Mouse (Mus musculus) CH12.LX (cell line): ENCODE measurements around the gene Nob1.

ENCODE experiments used
- CHD1 ChIP-seq: IDR thresholded peaks from 2 replicates; pipeline ENCODE4 v1.6.1; 2012; ENCODE audit warnings: low read depth, low read length, improper control_type of control experiment, inconsistent platforms
- CTCF ChIP-seq, 2 experiments: IDR thresholded peaks in 1 of 2; conservative IDR thresholded peaks in 1 of 2; 2 replicates each; pipeline ENCODE4 v1.5.1; 2011 to 2012; ENCODE audit warnings: low read depth in 2 of 2, low read length in 2 of 2, improper control_type of control experiment in 1 of 2, inconsistent platforms in 1 of 2, mild to moderate bottlenecking in 1 of 2, moderate library complexity in 1 of 2
- ELF1 ChIP-seq: IDR thresholded peaks from 2 replicates; pipeline ENCODE4 v1.6.1; 2014; ENCODE audit warnings: low read depth, mild to moderate bottlenecking, inconsistent platforms, low read length, improper control_type of control experiment
- ETS1 ChIP-seq: conservative IDR thresholded peaks from 2 replicates; pipeline ENCODE4 v1.6.1; 2012; ENCODE audit warnings: low read depth, mild to moderate bottlenecking, inconsistent platforms, low read length, improper control_type of control experiment, moderate library complexity
- HCFC1 ChIP-seq: IDR thresholded peaks from 2 replicates; pipeline ENCODE4 v1.6.1; 2012; ENCODE audit warnings: low read depth, mild to moderate bottlenecking, inconsistent platforms, low read length, improper control_type of control experiment
- MAFK ChIP-seq: IDR thresholded peaks from 2 replicates; pipeline ENCODE4 v1.6.1; 2011; ENCODE audit warnings: low read length, improper control_type of control experiment; ENCODE audit not compliant: insufficient replicate concordance
- MAX ChIP-seq: IDR thresholded peaks from 2 replicates; pipeline ENCODE4 v1.6.1; 2011; ENCODE audit warnings: low read length, improper control_type of control experiment
- MXI1 ChIP-seq: IDR thresholded peaks from 2 replicates; pipeline ENCODE4 v1.6.1; 2011; ENCODE audit warnings: mild to moderate bottlenecking, low read depth, low read length, improper control_type of control experiment
- MYC ChIP-seq: IDR thresholded peaks from 2 replicates; pipeline ENCODE4 v1.6.1; 2011; ENCODE audit warnings: low read depth, mild to moderate bottlenecking, improper control_type of control experiment, low read length
- NRF1 ChIP-seq: IDR thresholded peaks from 2 replicates; pipeline ENCODE4 v1.6.1; 2014; ENCODE audit warnings: low read depth, mild to moderate bottlenecking, inconsistent platforms, low read length, improper control_type of control experiment, moderate library complexity
- POLR2A ChIP-seq: IDR thresholded peaks from 2 replicates; pipeline ENCODE4 v1.6.1; 2011; ENCODE audit warnings: low read depth, mild to moderate bottlenecking, improper control_type of control experiment, low read length
- TCF12 ChIP-seq: IDR thresholded peaks from 2 replicates; pipeline ENCODE4 v1.6.1; 2014; ENCODE audit warnings: low read depth, mild to moderate bottlenecking, inconsistent platforms, low read length, improper control_type of control experiment
- ZC3H11A ChIP-seq: IDR thresholded peaks from 2 replicates; pipeline ENCODE4 v1.6.1; 2012; ENCODE audit warnings: low read depth, mild to moderate bottlenecking, inconsistent platforms, low read length, improper control_type of control experiment
- ZNF384 ChIP-seq: IDR thresholded peaks from 2 replicates; pipeline ENCODE4 v1.6.1; 2012; ENCODE audit warnings: low read depth, low read length, improper control_type of control experiment, inconsistent platforms

GRCm38 (mm10) chr8:107462423-107462822, 37.6 kb upstream of the Nob1 start:
- TF ChIP-seq MYC (no peak), CTCF (conservative IDR thresholded peaks at IDR 0.05 in 1 of 2, IDR thresholded peaks at IDR 0.05 in 1 of 2; ENCODE audit: low read depth in 2 of 2, low read length in 2 of 2) (no peak), HCFC1 (no peak), NRF1 (no peak), POLR2A (no peak), CHD1 (no peak), ELF1 (no peak), MXI1 (no peak), ZNF384 (no peak), MAFK (no peak), ETS1 (no peak), MAX (no peak), ZC3H11A (no peak), TCF12 (no peak)
